Mouse (Mus musculus) liver, embryonic 12.5 days (tissue): ENCODE measurements around the gene Lix1l. TPM values are rescaled to one million over a fixed set of nuclear protein-coding genes. Genes with fewer than 3 reads are reported as not detected.

Experiments used
- ATAC-seq: fragments of 200-750 bp; cut with Nextera tagmentation; 2 replicates; pipeline ENCODE4 v1.8.0; 2017; ENCODE audit warnings: moderate number of reproducible peaks, mild to moderate bottlenecking, moderate library complexity
- H3K27ac ChIP-seq: fragments of 300-500 bp; sonication (generic); 2 replicates; pipeline ENCODE4 v1.5.1; 2016; ENCODE audit warnings: mild to moderate bottlenecking
- H3K27me3 ChIP-seq: fragments of 300-500 bp; sonication (generic); replicated peaks from 2 replicates; pipeline ENCODE4 v1.6.1; 2016; ENCODE audit warnings: mild to moderate bottlenecking, moderate library complexity
- H3K36me3 ChIP-seq: fragments of 300-500 bp; sonication (generic); 2 replicates; pipeline ENCODE4 v1.6.1; 2016; ENCODE audit warnings: mild to moderate bottlenecking, moderate library complexity
- H3K4me1 ChIP-seq: fragments of 300-500 bp; sonication (generic); 2 replicates; pipeline ENCODE4 v1.6.1; 2016
- H3K4me2 ChIP-seq: fragments of 300-500 bp; sonication (generic); 2 replicates; pipeline ENCODE4 v1.6.1; 2016; ENCODE audit warnings: mild to moderate bottlenecking, moderate library complexity
- H3K4me3 ChIP-seq: fragments of 300-500 bp; sonication (generic); 2 replicates; pipeline ENCODE4 v1.5.1; 2016; ENCODE audit warnings: mild to moderate bottlenecking, moderate library complexity
- H3K9ac ChIP-seq: fragments of 300-500 bp; sonication (generic); 2 replicates; pipeline ENCODE4 v1.6.1; 2016; ENCODE audit warnings: mild to moderate bottlenecking, moderate library complexity
- H3K9me3 ChIP-seq: fragments of 300-500 bp; sonication (generic); replicated peaks from 2 replicates; pipeline ENCODE4 v1.6.1; 2016; ENCODE audit warnings: mild to moderate bottlenecking, moderate library complexity
- WGBS: fragments of 180-500 bp; shearing (Covaris S2); methylation state at CpG from one replicate; pipeline ENCODE4 v1.1.7; 2016; ENCODE audit not compliant: insufficient replicate concordance; 5-methylcytosine and 5-hydroxymethylcytosine counted together
- polyA plus RNA-seq: library from polyadenylated mRNA; unstranded; fragments of >200 nt; fragmentation: Nextera tagmentation; extraction: Ambion mirVana; gene quantifications from 2 replicates; pipeline ENCODE4 v1.2.1, GENCODE M21; 2016

Lix1l gene
- polyA plus RNA-seq, 1 experiment from 2014 or later = 0.92 TPM

- H3K9ac ChIP-seq = no peak overlapping the region
- H3K4me1 ChIP-seq = peaks cover 68% of the 10 kb centered on the region
- no peaks in the 10 kb centered on the region for H3K9me3 ChIP-seq
- H3K27me3 ChIP-seq = no peaks in the 10 kb centered on the region; the same call in 1 of the 2 replicates
- H3K36me3 ChIP-seq = no peaks in the 10 kb centered on the region
- no peak for ATAC-seq
- H3K27ac ChIP-seq = no peak overlapping the region
- H3K4me3 ChIP-seq = no peak overlapping the region
- WGBS = 87% methylated on average over 13 of the region's 13 CpGs
- no peak overlapping the region for H3K4me2 ChIP-seq
These were observed 31.4 kb upstream of the Lix1l start for GRCm38 (mm10) chr3:96569506-96569905.

DNA sequence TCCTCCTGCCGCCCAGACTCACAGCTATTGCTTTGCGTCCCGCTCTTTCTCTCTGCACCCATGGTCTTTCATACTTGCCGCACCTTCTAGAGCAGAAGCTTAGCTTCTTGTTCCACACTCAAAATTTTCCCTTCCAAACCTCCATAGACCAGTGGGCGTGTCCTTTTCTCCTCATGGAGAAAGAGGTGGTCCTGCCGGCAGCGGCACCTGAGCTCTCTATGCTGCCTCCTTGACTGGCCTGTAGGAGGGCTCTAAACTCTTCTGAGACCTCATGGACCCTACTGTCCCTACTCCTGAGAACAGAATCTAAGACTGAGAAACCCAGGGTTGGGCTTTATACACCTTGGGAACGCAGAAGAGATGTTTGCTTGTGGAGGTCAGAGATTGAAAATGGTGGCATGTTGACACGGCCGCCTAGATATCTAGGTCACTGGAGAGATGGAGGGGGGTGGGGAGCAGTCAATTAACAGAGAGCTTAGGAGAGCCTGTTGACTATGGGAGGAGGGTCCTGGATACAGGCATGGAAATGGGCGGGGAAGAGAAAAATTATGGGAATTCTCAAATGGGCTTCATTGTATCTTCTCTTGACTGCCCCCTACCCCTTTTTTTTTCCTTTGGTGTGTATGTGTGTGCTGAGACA is 30.9 kb upstream of the Lix1l start:
- Histone ChIP-seq H3K4me1 (peaks cover 63% of the 10 kb centered on the region), H3K27me3 (no peaks in the 10 kb centered on the region; the same call in 1 of the 2 replicates), H3K4me3 (no peak overlapping the region), H3K4me2 (no peak overlapping the region), H3K27ac (peak overlapping the region; percentile 37; the same call in 1 of the 2 replicates), H3K9me3 (no peaks in the 10 kb centered on the region), H3K9ac (no peak overlapping the region), H3K36me3 (no peaks in the 10 kb centered on the region)
- 73% methylated on average over 11 of the region's 11 CpGs for WGBS
- ATAC-seq = 0 out of 2 replicates have a peak, but pooled peaks have one; percentile 32

- H3K27me3 ChIP-seq = no peaks in the 10 kb centered on the region; the same call in 1 of the 2 replicates
- H3K36me3 ChIP-seq = no peaks in the 10 kb centered on the region
- no peak for ATAC-seq
- 47% methylated on average over 7 of the region's 7 CpGs for WGBS
- H3K4me2 ChIP-seq = no peak overlapping the region
- H3K9me3 ChIP-seq = no peaks in the 10 kb centered on the region
- H3K9ac ChIP-seq = no peak overlapping the region
- H3K4me1 ChIP-seq = peaks cover 63% of the 10 kb centered on the region
- H3K27ac ChIP-seq = peak overlapping the region; percentile 37; the same call in 1 of the 2 replicates
- H3K4me3 ChIP-seq = no peak overlapping the region
These were observed 30.3 kb upstream of the Lix1l start for GRCm38 (mm10) chr3:96570643-96571042.

- Histone ChIP-seq H3K27ac (no peak overlapping the region), H3K4me1 (peaks cover 63% of the 10 kb centered on the region)
- WGBS = 48% methylated on average over 2 of the region's 2 CpGs
These were observed 29.6 kb upstream of the Lix1l start for GRCm38 (mm10) chr3:96571336-96571735.

DNA sequence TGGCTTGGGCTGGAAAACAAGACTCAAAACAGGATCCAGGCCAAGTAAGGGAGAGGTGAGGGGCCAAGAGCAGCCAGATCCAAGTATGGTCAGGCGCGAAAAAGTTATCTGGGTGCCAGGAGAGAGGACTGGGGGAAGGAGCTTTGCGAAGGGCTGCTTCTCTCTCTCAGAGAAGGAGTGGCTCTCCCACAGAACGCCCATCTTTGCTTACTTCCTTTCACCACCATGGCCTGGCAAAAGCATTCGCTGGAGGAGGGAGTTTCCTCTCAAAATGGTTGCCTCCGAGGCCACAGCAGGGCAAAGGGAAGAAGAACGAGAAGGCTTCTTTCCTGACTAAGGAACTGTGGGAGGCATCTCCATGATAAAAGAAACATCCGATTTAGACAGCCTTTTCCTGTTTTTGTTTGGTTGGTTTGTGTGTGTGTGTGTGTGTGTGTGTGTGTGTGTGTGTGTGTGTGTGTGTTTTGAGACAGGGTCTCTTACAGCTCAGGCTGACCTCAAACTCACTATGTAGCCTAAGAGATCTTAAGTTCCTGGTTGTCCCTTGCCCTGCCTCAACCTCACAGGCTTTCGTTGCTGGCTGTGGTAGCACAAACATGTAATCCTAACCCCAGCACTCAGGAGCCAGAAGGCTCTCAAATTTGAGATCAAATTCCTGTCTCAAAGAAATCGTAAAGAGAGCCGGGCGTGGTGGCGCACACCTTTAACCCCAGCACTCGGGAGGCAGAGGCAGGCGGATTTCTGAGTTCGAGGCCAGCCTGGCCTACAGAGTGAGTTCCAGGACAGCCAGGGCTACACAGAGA is 28.9 kb upstream of the Lix1l start:
- Histone ChIP-seq H3K27me3 (no peaks in the 10 kb centered on the region; the same call in 1 of the 2 replicates), H3K9ac (no peak overlapping the region), H3K27ac (peak overlapping the region; percentile 61), H3K4me1 (peaks cover 64% of the 10 kb centered on the region), H3K4me3 (no peak overlapping the region), H3K4me2 (no peak overlapping the region), H3K36me3 (no peaks in the 10 kb centered on the region), H3K9me3 (no peaks in the 10 kb centered on the region)
- WGBS = 47% methylated on average over 16 of the region's 16 CpGs
- ATAC-seq = no peak

More at GRCm38 (mm10) chr3:96571336-96571735, 29.6 kb upstream of the Lix1l start:
- no peaks in the 10 kb centered on the region for H3K9me3 ChIP-seq
- H3K4me3 ChIP-seq = no peak overlapping the region
- no peak overlapping the region for H3K9ac ChIP-seq
- H3K27me3 ChIP-seq = no peaks in the 10 kb centered on the region; the same call in 1 of the 2 replicates
- H3K36me3 ChIP-seq = no peaks in the 10 kb centered on the region
- no peak overlapping the region for H3K4me2 ChIP-seq
- ATAC-seq = no peak

- Histone ChIP-seq H3K4me3 (no peak overlapping the region), H3K27ac (no peak overlapping the region), H3K4me2 (no peak overlapping the region), H3K36me3 (no peaks in the 10 kb centered on the region), H3K9me3 (no peaks in the 10 kb centered on the region), H3K27me3 (no peaks in the 10 kb centered on the region; the same call in 1 of the 2 replicates), H3K9ac (no peak overlapping the region), H3K4me1 (peaks cover 64% of the 10 kb centered on the region)
- WGBS = 59% methylated on average over 19 of the region's 19 CpGs
- ATAC-seq = no peak
These were observed 27.1 kb upstream of the Lix1l start for GRCm38 (mm10) chr3:96573611-96574511.

DNA sequence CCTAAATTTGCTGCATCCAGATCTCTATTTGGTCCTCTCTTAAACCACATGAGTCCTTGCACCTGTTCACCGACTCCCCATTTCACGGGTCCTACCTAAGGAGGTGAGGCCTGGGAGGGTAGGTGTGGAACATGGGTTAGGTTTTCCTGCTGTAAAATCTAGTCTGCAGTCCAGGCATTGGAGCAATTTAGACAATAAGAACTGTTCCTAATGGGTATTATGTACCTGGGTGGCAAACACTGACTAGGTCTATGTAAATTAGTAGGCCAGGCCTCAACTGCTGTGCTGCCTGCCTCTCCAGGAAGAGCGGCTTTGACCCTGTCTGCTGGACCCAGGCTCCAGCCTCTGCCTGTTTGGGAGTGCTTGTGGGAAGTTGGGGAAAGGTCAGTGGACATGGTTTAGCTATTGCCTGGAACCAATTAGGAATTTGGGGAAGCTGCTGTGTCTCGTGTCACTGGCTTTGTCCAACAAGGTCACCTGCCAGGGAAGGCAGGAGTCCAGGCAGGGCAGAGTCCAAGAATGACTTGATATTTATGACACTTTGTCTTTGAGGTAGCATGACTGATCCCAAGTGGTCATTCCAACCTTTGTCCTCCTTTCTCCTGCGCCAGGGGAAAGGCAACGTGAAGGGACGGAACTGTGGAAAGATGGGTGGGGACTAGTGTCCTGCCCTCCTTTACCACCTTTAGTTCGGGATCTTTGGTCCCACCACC is 25.5 kb upstream of the Lix1l start:
- Histone ChIP-seq H3K27me3 (no peaks in the 10 kb centered on the region), H3K4me3 (no peak overlapping the region), H3K4me2 (peak overlapping the region; percentile 68), H3K36me3 (no peaks in the 10 kb centered on the region), H3K27ac (no peak overlapping the region), H3K9ac (no peak overlapping the region), H3K9me3 (no peaks in the 10 kb centered on the region), H3K4me1 (peaks cover 68% of the 10 kb centered on the region)
- ATAC-seq = no peak
- 86% methylated on average over 8 of the region's 8 CpGs for WGBS

GRCm38 (mm10) chr3:96576005-96576658 is 24.8 kb upstream of the Lix1l start:
- Histone ChIP-seq H3K9ac (peak overlapping the region; percentile 32), H3K27me3 (no peaks in the 10 kb centered on the region), H3K4me2 (peak overlapping the region; percentile 68), H3K36me3 (no peaks in the 10 kb centered on the region), H3K4me3 (peak overlapping the region; percentile 38), H3K9me3 (no peaks in the 10 kb centered on the region), H3K4me1 (peaks cover 68% of the 10 kb centered on the region), H3K27ac (peak overlapping the region; percentile 30)
- no peak for ATAC-seq
- 22% methylated on average over 14 of the region's 14 CpGs for WGBS

- 17% methylated on average over 17 of the region's 17 CpGs for WGBS
- H3K9ac ChIP-seq = peak within 1 kb of the TSS; percentile 32
- H3K4me1 ChIP-seq = peaks cover 66% of the 10 kb centered on the region
These were observed 24.0 kb upstream of the Lix1l start, which contains the start of gene Gm16253 for GRCm38 (mm10) chr3:96576690-96577541. Gene Gm16253, plus strand, starts transcription at chr3:96576984.

DNA sequence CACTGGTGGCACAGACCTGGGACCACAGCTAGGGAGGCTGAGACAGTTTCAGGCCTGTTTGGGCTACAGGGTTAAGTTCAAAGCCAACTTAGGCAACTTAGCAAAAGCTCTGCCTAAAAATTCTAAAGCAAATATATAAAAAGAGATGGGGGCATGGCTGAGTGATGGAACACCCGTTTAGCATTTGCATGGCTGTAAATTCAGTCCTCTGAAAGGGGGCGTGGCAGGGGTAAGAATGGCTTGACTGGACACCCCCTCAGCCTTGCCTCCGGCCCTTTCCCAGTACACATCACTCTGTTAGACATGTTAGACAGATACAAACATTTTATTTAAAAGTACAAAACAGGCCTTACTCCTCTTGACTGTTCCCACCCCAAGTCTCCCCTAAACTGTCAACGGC is 23.4 kb upstream of the Lix1l start:
- H3K9me3 ChIP-seq = no peaks in the 10 kb centered on the region
- no peak overlapping the region for H3K4me3 ChIP-seq
- no peaks in the 10 kb centered on the region for H3K36me3 ChIP-seq
- peak overlapping the region; percentile 74 for H3K27ac ChIP-seq
- H3K4me1 ChIP-seq = peaks cover 62% of the 10 kb centered on the region
- 66% methylated on average over 4 of the region's 4 CpGs for WGBS
- H3K9ac ChIP-seq = no peak overlapping the region
- ATAC-seq = no peak
- H3K4me2 ChIP-seq = peak overlapping the region; percentile 68; the same call in 1 of the 2 replicates
- H3K27me3 ChIP-seq = no peaks in the 10 kb centered on the region

More at GRCm38 (mm10) chr3:96576690-96577541, 24.0 kb upstream of the Lix1l start, which contains the start of gene Gm16253:
- peak within 1 kb of the TSS; percentile 38 for H3K4me3 ChIP-seq
- H3K4me2 ChIP-seq = peak within 1 kb of the TSS; percentile 68
- no peaks in the 10 kb centered on the region for H3K36me3 ChIP-seq
- ATAC-seq = peak; percentile 88
- H3K9me3 ChIP-seq = no peaks in the 10 kb centered on the region
- H3K27ac ChIP-seq = peak within 1 kb of the TSS; percentile 74
- H3K27me3 ChIP-seq = no peaks in the 10 kb centered on the region
